Mouse (Mus musculus) hindbrain, embryonic 16.5 days (tissue): ENCODE data around the gene Hdhd5. TPM values are rescaled to one million over a fixed set of nuclear protein-coding genes. Genes with fewer than 3 reads are reported as not detected.

Experiments used
- ATAC-seq: fragments of 200-750 bp; cut with Nextera tagmentation; 2 replicates; pipeline ENCODE4 v1.8.0; 2017; ENCODE audit warnings: moderate TSS enrichment, moderate library complexity
- H3K27ac ChIP-seq: fragments of 300-500 bp; sonication (generic); 2 replicates; pipeline ENCODE4 v1.5.1; 2014; ENCODE audit warnings: low read depth, mild to moderate bottlenecking, control low read depth, low read length, moderate library complexity
- H3K27me3 ChIP-seq: fragments of 300-500 bp; sonication (generic); replicated peaks from 2 replicates; pipeline ENCODE4 v1.6.1; 2014; ENCODE audit warnings: low read length; ENCODE audit not compliant: control insufficient read depth, insufficient read depth
- H3K36me3 ChIP-seq: fragments of 300-500 bp; sonication (generic); 2 replicates; pipeline ENCODE4 v1.6.1; 2014; ENCODE audit warnings: mild to moderate bottlenecking, low read length, moderate library complexity, mixed read lengths; ENCODE audit not compliant: control insufficient read depth, insufficient read depth
- H3K4me1 ChIP-seq: fragments of 300-500 bp; sonication (generic); 2 replicates; pipeline ENCODE4 v1.6.1; 2014; ENCODE audit warnings: low read depth, low read length; ENCODE audit not compliant: control insufficient read depth, insufficient read depth
- H3K4me2 ChIP-seq: fragments of 300-500 bp; sonication (generic); 2 replicates; pipeline ENCODE4 v1.6.1; 2014; ENCODE audit warnings: mild to moderate bottlenecking, low read length, control low read depth, moderate library complexity
- H3K4me3 ChIP-seq: fragments of 300-500 bp; sonication (generic); 2 replicates; pipeline ENCODE4 v1.5.1; 2014; ENCODE audit warnings: mild to moderate bottlenecking, low read length, control low read depth, moderate library complexity
- H3K9ac ChIP-seq: fragments of 300-500 bp; sonication (generic); 2 replicates; pipeline ENCODE4 v1.6.1; 2014; ENCODE audit warnings: low read depth, mild to moderate bottlenecking, control low read depth, low read length, moderate library complexity
- H3K9me3 ChIP-seq: fragments of 300-500 bp; sonication (generic); 2 replicates; pipeline ENCODE4 v1.6.1; 2014; ENCODE audit warnings: mild to moderate bottlenecking, low read length, moderate library complexity; ENCODE audit not compliant: control insufficient read depth
- WGBS: fragments of 180-500 bp; shearing (Covaris S2); extraction: QIAGEN DNeasy Blood & Tissue Kit; methylation state at CpG from one replicate; pipeline ENCODE4 v1.1.7; 2014; 5-methylcytosine and 5-hydroxymethylcytosine counted together
- polyA plus RNA-seq: library from polyadenylated mRNA; unstranded; fragments of >200 nt; fragmentation: Nextera tagmentation; extraction: Ambion mirVana; gene quantifications from 2 replicates; pipeline ENCODE4 v1.2.1, GENCODE M21; 2015

The Hdhd5 gene
- polyA plus RNA-seq, 1 experiment from 2014 or later, result 16.6 TPM

- Histone ChIP-seq H3K27ac (no peak overlapping the region), H3K4me2 (no peak overlapping the region), H3K9ac (no peak overlapping the region), H3K27me3 (no peaks in the 10 kb centered on the region), H3K9me3 (no peaks in the 10 kb centered on the region), H3K4me3 (no peak overlapping the region), H3K36me3 (peaks cover 11% of the 10 kb centered on the region), H3K4me1 (no peaks in the 10 kb centered on the region)
- ATAC-seq, result no peak
- WGBS, result 94% methylated on average over 14 of the region's 14 CpGs
Measured at GRCm38 (mm10) chr6:120482021-120482420, 49.1 kb downstream of the Hdhd5 start.

- ATAC-seq, result no peak
- Histone ChIP-seq H3K9ac (no peak overlapping the region), H3K27ac (no peak overlapping the region), H3K27me3 (no peaks in the 10 kb centered on the region), H3K4me3 (no peak overlapping the region), H3K36me3 (peaks cover 11% of the 10 kb centered on the region), H3K4me2 (no peak overlapping the region), H3K9me3 (no peaks in the 10 kb centered on the region), H3K4me1 (no peaks in the 10 kb centered on the region)
- 92% methylated on average over 6 of the region's 6 CpGs for WGBS
Measured at GRCm38 (mm10) chr6:120481538-120481937, 49.6 kb downstream of the Hdhd5 start.

- Histone ChIP-seq H3K4me1 (no peaks in the 10 kb centered on the region), H3K4me2 (no peak overlapping the region), H3K9ac (no peak overlapping the region), H3K36me3 (peaks cover 11% of the 10 kb centered on the region), H3K4me3 (no peak overlapping the region), H3K27ac (no peak overlapping the region), H3K9me3 (no peaks in the 10 kb centered on the region), H3K27me3 (no peaks in the 10 kb centered on the region)
- WGBS, result 92% methylated on average over 5 of the region's 5 CpGs
- no peak for ATAC-seq
Measured at GRCm38 (mm10) chr6:120480361-120480760, 50.8 kb downstream of the Hdhd5 start.

GRCm38 (mm10) chr6:120479302-120479701, 51.8 kb downstream of the Hdhd5 start:
- Histone ChIP-seq H3K9me3 (no peaks in the 10 kb centered on the region), H3K27ac (no peak overlapping the region), H3K4me1 (no peaks in the 10 kb centered on the region), H3K27me3 (no peaks in the 10 kb centered on the region), H3K4me3 (no peak overlapping the region), H3K4me2 (no peak overlapping the region), H3K36me3 (peaks cover 11% of the 10 kb centered on the region), H3K9ac (no peak overlapping the region)
- 81% methylated on average over 2 of the region's 2 CpGs for WGBS
- ATAC-seq, result no peak

GRCm38 (mm10) chr6:120475288-120475687, 55.8 kb downstream of the Hdhd5 start:
- Histone ChIP-seq H3K4me1 (peaks cover 17% of the 10 kb centered on the region), H3K4me2 (no peak overlapping the region), H3K4me3 (no peak overlapping the region), H3K27ac (no peak overlapping the region), H3K36me3 (peaks cover 2% of the 10 kb centered on the region; the same call in 1 of the 2 replicates), H3K9me3 (no peaks in the 10 kb centered on the region), H3K9ac (no peak overlapping the region), H3K27me3 (no peaks in the 10 kb centered on the region)
- no peak for ATAC-seq
- 87% methylated on average over 8 of the region's 8 CpGs for WGBS

- Histone ChIP-seq H3K4me1 (peaks cover 17% of the 10 kb centered on the region), H3K9ac (no peak overlapping the region), H3K36me3 (no peaks in the 10 kb centered on the region), H3K4me3 (no peak overlapping the region), H3K27ac (no peak overlapping the region), H3K4me2 (no peak overlapping the region), H3K27me3 (no peaks in the 10 kb centered on the region), H3K9me3 (no peaks in the 10 kb centered on the region)
- 0 out of 2 replicates have a peak, but pooled peaks have one; percentile 22 for ATAC-seq
- 21% methylated on average over 5 of the region's 5 CpGs for WGBS
Measured at GRCm38 (mm10) chr6:120473427-120473826, 57.7 kb downstream of the Hdhd5 start.

- no peak overlapping the region for H3K9ac ChIP-seq
- no peak overlapping the region for H3K4me3 ChIP-seq
- H3K27ac ChIP-seq, result peak overlapping the region; percentile 57
- no peak overlapping the region for H3K4me2 ChIP-seq
- H3K36me3 ChIP-seq, result no peaks in the 10 kb centered on the region
- ATAC-seq, result peak; percentile 34; the same call in 1 of the 2 replicates
- H3K27me3 ChIP-seq, result no peaks in the 10 kb centered on the region
- H3K9me3 ChIP-seq, result no peaks in the 10 kb centered on the region
- WGBS, result 10% methylated on average over 8 of the region's 8 CpGs
- peaks cover 17% of the 10 kb centered on the region for H3K4me1 ChIP-seq
Measured at GRCm38 (mm10) chr6:120472455-120473140, 58.5 kb downstream of the Hdhd5 start.

- no peaks in the 10 kb centered on the region for H3K27me3 ChIP-seq
- 0 out of 2 replicates have a peak overlapping the region, but pooled peaks have one; percentile 10 for H3K4me2 ChIP-seq
- no peak overlapping the region for H3K4me3 ChIP-seq
- no peaks in the 10 kb centered on the region for H3K9me3 ChIP-seq
- peak overlapping the region; percentile 57 for H3K27ac ChIP-seq
- H3K36me3 ChIP-seq, result no peaks in the 10 kb centered on the region
- WGBS, result 4% methylated on average over 5 of the region's 5 CpGs
- peaks cover 17% of the 10 kb centered on the region for H3K4me1 ChIP-seq
- no peak overlapping the region for H3K9ac ChIP-seq
- peak; percentile 74 for ATAC-seq
Measured at GRCm38 (mm10) chr6:120471991-120472441, 59.1 kb downstream of the Hdhd5 start.

- H3K4me2 ChIP-seq, result no peak overlapping the region
- no peaks in the 10 kb centered on the region for H3K36me3 ChIP-seq
- H3K27me3 ChIP-seq, result no peaks in the 10 kb centered on the region
- H3K9me3 ChIP-seq, result no peaks in the 10 kb centered on the region
- peaks cover 17% of the 10 kb centered on the region for H3K4me1 ChIP-seq
- no peak overlapping the region for H3K9ac ChIP-seq
- WGBS, result 84% methylated on average over 1 of the region's 1 CpGs
- no peak overlapping the region for H3K4me3 ChIP-seq
- no peak overlapping the region for H3K27ac ChIP-seq
- no peak for ATAC-seq
Measured at GRCm38 (mm10) chr6:120470666-120471065, 60.5 kb downstream of the Hdhd5 start.
